9 mouse cellular contexts compared by ENCODE assay signal in the genomic region with DNA sequence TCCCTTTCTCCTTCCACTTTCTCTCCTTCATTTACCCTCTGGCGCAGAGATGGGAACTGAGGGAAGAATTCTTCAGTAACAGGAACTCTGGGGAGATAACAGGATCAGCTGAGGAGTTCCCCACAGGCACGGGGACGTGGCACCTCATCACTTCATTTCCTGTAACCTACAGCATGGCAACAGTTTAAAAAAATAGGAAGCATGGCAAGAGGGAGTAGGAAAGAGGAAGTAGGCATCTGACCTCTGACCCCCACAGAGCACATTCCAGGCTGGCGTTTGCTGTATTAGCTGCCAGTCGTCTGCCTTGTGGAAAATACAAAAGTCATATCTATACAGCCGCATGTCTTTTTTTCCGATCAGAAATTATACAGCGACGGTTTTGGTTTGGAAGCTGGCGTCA.
A peak's percentile ranks its signal among the peaks of the same experiment; 100 is the strongest.
DNase-seq lines count a peak whose midpoint lies in the region; ATAC-seq and TF ChIP-seq lines count a peak whose summit lies in the region.
"Had no signal": no experiment of that assay in that cellular context is flagged by ENCODE, and none has a peak within 500 bp of the region (broad histone marks: within the 10 kb centered on the region; RNA-seq: fewer than 3 reads in every experiment).

No protein-coding gene starts in this region.

- TF ChIP-seq CTCF in cortical plate, adult 2 months (IDR thresholded peaks at IDR 0.05; ENCODE audit: extremely low read depth, insufficient read depth, low read length): no peak

- DNase-seq in kidney, postnatal 10 days: peak; percentile 56
- no peak for DNase-seq in kidney, adult 18-20 months
- DNase-seq in limb, embryonic 10.5 days (ENCODE audit: low spot score): no peak
- no peak for DNase-seq in testis, postnatal 10 days (ENCODE audit: low spot score)
- no peak for DNase-seq in testis, postnatal 14 days (ENCODE audit: low spot score)
- DNase-seq: cerebellum, adult 9-10 months had no signal

- H3K4me1 ChIP-seq in cortical plate, adult 2 months (ENCODE audit: control insufficient read depth, insufficient read depth, low read length): peaks cover 28% of the 10 kb centered on the region
- peaks cover 36% of the 10 kb centered on the region for H3K4me1 ChIP-seq in limb, embryonic 10.5 days

- WGBS in limb, embryonic 10.5 days: 42% methylated on average over 10 of the region's 10 CpGs

- ATAC-seq in megakaryocyte progenitor cell, adult 5-6 weeks (replicated peaks; ENCODE audit: poor library complexity): peak; percentile 59
- ATAC-seq: midbrain, embryonic 13.5 days had no signal

- peak overlapping the region; percentile 18; the same call in 1 of the 2 replicates for H3K27ac ChIP-seq in cortical plate, adult 2 months (ENCODE audit: insufficient read depth, low read length)
- peak overlapping the region; percentile 50 for H3K27ac ChIP-seq in limb, embryonic 10.5 days
- H3K27ac ChIP-seq: midbrain, embryonic 13.5 days had no signal

- H3K9me3 ChIP-seq in limb, embryonic 10.5 days (replicated peaks): no peaks in the 10 kb centered on the region
- H3K9me3 ChIP-seq: midbrain, embryonic 13.5 days had no signal

- no peak for TF ChIP-seq POLR2A in cortical plate, adult 2 months (IDR thresholded peaks at IDR 0.05; ENCODE audit: extremely low read depth, insufficient read depth, low read length)

- H3K36me3 ChIP-seq in limb, embryonic 10.5 days: no peaks in the 10 kb centered on the region
- H3K36me3 ChIP-seq: midbrain, embryonic 13.5 days had no signal

- H3K4me3 ChIP-seq in cortical plate, adult 2 months (ENCODE audit: insufficient read depth, low read length): no peak overlapping the region
- no peak overlapping the region for H3K4me3 ChIP-seq in limb, embryonic 10.5 days
- H3K4me3 ChIP-seq: midbrain, embryonic 13.5 days had no signal

- no peaks in the 10 kb centered on the region for H3K27me3 ChIP-seq in limb, embryonic 10.5 days (ENCODE audit: low read depth, poor library complexity, severe bottlenecking)
- H3K27me3 ChIP-seq: midbrain, embryonic 13.5 days had no signal
